Mouse (Mus musculus): Measurements from ENCODE around the gene Angptl2.

Angptl2 gene

DNA sequence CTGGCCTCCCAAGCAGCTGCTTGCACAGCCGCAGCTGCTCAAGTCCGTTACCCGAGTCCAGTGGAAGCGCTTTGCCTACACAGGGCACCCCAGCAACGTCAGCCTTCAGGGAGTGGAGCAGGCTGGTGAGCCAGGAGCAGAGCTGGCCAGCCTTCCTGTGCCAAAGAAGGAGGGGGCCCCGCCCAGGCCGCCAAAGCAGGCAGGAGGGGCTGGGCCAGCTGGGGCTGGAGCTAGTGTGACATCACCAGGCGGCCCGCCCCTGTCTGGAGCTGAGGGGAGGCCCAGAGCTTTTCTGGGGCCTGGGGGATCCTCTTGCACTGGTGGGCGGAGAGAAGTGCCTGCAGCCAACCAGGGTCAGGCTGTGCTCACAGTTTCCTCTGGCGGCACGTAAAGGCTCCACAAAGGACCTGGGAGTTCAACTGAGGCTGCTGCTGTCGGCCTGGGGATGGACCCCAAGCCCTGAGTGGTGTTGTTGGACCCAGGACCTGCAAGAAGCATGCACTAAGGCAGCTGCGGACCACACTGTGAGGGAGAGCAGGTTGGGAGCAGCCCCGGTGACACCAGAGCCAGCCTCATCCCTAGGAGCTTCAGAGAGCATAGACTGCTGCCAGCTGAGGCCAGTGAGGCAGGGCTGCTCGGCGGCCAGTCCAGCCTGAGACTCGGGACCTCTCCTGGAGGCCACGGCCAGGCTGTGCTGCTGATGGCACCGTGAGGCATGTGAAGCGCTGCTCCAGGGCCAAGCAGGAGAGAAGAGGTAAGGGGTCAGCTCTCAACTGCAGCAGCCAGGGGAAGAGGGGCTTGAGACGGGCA, at the start of gene Angptl2:
Gene Angptl2 (plus strand): TSS at position 370 of the 810 bp plus-strand sequence.
- DNase-seq (ENCODE audit: low spot score in 2 of 2) = peak; percentile 48 to 55

DNA sequence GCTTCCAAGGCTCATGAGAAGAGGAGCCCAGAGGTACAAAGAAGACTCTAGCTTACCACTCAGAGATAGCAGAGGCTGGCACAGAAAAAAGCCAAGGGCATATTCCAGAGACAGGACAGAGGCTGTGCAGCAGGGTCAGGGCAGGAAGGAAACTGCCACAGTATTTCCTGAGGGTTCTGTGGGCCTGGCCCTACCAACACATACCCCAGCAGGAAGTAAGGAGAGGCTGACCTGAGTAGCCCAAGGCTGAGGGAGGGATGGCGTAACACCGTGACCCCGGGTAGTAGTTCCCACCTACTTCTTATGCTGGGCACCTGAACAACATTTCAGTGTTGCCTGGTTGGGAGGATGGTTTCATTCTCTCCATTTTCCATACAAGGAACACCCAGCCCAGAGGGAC, 48.8 kb upstream of the Angptl2 start:
- no peak for DNase-seq (ENCODE audit: low spot score in 2 of 2)

DNA sequence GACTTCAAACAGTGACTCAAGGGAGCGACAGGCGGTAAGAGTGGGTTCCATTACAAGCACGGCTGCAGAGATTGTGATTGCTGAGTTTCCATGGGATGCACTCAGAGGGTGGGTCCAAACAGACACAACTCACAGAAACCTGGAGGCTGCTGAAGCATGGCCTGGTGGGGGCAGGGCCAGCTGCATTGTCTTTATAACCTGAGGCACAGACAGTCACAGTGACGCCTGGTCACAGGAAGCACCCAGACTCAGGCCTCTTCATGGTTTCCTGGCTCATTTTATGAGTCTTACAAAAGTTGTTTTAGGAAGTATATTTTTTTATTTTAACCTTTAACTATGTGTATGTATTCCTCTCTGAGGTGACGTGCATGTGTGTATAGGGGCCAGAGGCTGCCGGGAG, 46.4 kb upstream of the Angptl2 start:
- DNase-seq (ENCODE audit: low spot score in 2 of 2) = no peak

DNA sequence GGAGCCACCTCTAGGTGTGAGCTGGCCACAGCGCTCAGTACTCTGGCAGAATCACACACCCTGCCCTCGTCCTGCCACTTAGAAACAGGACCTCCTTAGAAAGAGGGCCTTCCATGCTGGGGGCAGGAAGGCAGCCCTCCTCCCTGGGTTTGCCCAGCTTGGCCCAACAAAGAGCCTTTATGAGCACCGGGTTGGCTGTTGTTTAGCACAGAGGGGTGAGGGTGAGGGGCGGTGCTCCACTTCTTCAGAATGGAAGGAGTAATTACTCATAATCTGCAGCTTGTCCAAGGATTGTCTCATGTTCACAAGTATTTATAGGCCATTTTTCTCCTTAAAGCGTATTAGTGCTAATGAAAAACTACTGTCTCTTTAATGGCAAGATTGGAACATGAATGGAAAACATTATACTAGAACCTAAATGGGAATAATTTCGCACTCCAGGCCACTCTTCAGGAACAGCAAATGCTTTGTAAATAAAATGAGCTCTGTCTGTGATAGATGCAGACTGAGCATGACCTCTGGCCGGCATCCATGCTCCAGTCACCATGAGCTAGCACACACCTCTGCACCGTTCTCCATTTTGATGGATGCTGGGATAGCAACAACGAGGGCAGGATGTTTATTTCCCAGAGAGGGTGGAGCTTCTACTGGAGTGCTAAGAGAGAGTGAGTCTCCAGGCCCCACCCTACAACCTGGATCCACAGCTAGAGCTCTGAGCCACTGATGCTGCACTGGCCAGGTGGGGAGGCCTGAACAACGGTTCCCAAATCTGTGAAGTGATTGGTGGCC, 44.9 kb upstream of the Angptl2 start:
- no peak for DNase-seq (ENCODE audit: low spot score in 2 of 2)

DNA sequence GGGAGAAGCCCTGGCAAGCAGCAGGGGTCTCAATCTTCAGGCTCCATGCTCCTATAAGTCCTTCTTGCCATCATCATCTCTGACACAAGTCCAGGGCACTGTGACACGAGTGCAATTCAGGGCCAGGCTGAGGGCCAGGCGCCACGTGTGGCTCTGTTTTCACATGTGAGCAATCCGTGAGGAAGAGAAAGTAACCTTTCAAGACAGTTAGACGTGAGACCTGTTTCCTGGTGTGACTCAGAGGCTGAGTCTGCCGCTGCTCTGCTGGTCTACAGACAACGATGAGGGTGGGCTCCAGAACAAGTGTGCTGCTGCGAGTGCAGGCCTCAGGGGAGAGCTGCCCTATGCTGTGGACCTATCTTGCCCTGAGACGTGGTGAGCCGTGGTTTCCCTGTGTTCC, 42.7 kb upstream of the Angptl2 start:
- no peak for DNase-seq (ENCODE audit: low spot score in 2 of 2)

DNA sequence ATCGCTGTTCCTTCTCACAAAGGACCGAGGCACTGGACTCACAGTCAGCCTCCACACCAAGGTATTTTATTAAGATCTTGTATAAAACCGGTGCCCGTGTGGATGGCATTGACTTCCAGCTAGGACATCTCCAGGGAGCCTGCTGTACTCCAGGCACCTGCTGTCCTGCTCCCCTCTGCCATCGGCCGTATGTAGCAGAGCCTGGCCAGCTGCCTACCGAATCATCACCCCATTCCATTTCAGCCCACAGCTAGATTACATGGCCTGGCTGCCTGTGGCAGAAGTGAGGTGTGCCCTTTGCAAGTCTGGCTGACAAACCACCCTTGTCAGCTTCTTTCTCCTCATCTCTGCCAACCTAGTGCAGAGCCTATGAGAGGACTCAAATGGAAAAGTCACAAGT, 42.2 kb upstream of the Angptl2 start:
- DNase-seq (ENCODE audit: low spot score in 2 of 2) = no peak

DNA sequence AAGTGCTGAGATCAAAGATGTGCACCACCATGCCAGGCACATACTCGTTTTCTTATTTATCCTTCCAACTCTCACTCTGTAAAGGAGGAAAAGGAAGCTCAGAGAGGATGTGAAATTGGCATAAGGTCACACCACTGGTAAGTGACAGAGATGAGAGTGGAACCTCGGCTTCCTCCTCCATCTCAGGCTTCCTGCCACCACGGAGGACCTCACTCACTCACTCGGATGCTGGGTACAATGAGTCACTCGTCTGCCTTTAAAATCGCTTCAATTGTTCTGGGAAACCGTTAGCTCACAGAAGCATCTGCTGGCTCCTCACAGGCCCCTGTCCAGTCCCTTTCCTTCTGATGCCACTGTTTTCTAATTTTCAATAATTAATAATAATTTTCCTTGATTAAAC, 39.4 kb upstream of the Angptl2 start:
- peak; percentile 23 to 40 for DNase-seq (ENCODE audit: low spot score in 2 of 2)

DNA sequence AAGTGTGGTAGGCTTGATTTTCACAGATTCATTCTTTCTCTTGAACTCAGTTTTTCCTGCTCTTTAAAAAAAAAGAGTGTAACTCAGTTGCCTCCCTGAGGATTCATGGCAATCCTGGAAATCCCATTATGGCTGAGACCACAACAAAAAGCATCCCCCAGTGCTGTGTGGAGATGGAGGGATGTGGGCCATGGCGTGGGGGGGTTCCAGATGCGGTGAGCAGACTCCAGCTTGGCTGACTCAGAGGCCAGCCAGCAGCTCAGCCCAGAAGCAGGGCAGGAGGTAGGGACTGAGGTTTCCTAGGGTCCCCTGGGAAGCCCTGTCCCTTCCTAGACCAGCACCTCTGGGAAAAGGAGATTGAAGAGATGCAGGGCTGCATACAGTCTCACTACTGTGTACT, 38.9 kb upstream of the Angptl2 start:
- DNase-seq (ENCODE audit: low spot score in 2 of 2) = no peak

DNA sequence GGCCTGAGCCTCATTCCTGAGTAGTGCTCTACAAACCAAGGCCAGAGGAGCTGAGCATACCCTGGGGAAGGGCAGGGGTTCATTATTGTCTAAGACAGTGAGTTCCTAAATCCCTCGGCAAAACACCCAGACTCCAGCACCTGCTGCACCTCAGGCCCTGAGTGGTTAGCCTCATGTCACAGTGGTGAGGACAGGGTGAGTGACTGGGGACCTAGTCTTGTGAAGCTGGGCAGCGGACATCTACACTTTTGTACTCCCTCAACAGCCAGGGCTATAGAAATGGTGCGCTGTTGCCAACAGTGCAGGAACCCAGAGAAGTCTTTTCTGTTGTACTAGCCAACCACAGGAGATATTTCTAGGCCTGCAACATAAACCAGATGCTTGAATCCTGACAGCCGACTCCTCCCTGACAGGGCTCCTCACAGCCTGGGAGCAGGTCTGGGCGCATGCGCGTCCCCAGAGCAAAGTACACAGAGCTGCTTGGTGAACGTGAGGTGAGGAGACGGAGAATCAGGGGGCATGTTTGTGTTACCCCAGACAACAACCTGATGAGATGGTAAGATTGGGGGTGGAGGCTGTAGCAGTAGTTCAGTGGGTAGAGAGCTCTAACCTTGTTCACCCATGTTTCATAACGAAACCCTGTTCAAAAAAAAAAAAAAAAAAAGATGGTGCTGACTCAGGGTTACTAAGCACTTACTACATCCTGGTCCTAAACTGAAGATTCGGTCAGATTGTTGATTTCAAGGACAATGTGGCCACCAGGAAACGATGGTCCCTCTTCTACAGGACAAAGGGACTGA, 38.2 kb upstream of the Angptl2 start:
- DNase-seq (ENCODE audit: low spot score in 2 of 2) = no peak

DNA sequence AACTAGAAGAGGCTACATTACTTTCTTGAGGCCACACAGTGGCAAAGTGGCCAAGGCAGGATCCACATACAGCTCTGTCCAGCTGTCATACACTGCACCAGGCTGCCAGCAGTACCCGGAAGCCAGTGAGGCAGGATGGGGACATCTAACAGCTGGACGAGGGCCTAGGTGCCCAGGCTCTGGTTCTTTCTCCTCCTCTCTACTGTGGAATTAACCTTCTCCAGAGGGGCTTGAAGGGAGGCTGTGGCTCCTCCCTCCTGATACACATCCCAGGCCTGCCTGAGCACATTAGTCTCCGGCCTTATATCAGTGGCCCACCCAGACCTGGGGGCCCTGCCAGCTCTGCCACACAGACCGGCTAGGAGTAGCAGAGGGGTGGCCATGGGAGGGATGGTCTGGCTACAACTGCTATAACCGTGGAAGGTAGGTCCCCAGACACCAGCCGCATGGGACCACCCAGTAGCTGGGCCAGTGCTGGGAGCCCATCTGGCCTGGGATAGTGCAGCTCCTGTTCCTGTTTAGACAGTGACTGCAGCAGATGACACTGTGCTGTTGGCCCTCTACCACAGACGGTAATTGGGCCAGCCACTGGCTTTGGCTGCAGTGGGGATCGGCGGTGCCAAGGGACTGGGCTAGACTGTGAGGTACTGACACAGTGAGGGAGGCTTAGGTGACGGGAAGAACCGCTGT, 37.5 kb upstream of the Angptl2 start:
- DNase-seq (ENCODE audit: low spot score in 2 of 2) = no peak

DNA sequence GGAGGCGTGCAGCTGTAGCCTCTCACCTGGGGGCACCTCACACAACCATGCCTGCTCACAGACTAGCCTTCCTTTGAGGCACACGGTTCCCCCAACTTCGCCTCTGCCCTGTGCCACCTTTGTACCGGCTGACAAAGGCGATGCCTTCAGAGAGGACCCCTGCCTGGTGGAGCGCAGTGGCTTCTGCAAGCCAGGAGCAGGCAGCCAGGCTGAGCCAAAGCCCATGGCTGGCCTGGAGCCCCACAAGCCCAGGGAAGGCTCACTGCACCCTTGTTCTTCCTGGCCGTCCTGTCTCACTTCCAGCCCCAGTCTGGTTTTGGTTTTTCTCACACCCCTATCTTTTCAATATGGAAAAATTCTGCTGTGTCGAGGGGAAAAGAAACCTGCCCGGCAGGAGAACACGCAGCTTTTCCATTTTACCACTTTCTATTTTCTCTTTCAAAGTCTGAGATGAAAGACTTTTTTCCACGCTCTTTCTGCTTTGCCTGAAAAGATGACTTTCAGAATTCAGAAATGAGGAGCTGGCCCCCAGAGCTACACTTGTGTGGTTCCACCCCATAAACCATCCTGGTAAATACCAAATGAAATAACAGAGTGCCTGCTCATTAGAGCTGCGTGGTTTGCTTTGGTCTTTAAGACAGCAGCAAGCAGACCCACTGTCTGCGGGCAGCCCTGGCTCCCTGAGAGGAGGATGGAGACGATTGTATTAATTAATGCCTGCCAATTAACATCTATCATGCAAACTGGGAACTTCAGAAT, 36.5 kb upstream of the Angptl2 start:
- no peak for DNase-seq (ENCODE audit: low spot score in 2 of 2)

DNA sequence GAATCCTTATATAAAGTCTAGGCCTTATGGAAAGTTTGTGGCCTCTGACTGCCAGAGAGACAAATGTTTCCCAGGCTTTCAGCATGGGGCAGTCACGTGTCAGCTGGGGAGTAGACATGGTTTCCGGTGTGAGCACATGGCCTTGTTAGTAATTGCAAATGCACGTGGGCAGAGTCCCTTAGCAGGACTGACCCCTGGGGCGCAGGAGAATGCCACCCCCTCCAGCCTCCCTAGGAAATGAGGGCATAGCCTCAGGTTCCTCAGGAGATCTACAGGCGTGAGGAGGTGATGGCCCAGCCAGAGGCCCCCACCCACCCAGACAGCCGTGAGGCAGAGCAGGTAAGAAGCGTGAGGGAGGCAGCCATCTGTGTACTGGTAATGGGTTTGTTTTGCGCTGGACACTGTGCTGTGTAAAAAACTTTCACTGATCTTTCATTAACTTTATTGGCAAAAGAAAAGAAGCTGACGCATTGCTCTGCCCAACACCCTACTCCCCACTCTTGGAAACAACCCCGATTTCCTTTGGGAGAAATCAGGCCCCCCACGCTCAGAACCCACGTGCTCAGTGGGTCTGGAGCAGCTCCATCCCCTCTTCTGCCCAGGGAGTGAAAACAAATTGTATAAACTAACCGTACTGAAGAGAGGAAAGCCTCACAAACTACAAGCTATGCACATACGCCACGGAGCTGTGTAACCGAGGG, 35.8 kb upstream of the Angptl2 start:
- DNase-seq (ENCODE audit: low spot score in 2 of 2) = no peak

DNA sequence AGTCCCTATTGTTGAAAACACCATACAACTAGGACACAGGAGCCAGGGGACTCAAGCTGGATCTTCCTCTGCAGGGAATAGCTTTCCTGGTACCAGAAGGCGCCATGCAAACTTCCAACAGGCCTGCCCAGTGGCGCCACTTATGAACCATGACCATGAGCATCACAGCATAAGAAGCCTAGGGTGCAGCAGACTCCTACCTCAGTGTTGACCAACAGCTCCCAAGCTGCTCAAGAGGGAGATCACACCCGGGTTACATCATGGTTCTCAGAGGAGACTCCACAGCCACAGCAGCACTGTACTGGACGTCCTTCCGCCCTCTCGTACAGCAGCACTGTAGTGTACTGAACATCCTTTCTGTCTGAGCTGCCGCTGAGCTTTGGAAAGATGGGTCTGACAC, 32.5 kb upstream of the Angptl2 start:
- DNase-seq (ENCODE audit: low spot score in 2 of 2) = no peak

DNA sequence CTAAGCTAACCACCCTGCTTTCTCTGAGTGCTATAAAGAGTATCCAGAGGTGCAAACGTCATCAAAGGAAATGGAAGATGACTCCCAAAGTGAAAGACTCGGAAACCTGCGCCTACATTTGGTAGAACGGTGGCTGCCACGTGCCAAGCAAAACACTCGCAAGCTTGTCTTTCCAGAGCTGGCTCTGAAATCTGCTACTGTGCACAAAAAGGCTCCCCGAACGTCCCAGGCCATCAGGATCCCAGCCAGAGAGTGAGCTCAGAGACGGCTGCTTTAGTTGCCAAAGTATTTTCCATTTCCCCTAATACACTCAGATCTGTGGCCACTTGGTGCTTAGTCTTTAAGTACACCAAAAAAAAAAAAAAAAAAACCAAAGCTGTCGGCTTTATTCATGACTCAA, 31.2 kb upstream of the Angptl2 start:
- no peak for DNase-seq (ENCODE audit: low spot score in 2 of 2)

DNA sequence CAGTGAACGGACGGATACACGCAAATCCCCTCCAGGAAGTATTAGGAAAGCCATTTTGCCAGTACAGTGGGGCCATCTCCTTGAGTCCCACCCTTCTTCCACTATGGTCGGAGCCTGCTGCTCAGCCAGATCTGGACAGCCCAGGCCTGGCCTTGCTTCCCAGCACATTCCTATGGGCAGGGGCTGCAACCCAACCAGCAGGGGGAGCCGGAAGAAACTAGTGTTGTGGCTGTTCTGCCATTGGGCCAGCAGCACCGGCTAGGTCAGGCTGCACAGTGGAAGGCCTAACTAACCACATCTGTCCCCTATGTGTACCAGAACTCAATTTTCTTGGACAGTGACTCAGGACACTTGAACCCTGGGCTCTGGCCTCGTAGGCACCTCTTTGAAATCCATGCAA, 30.6 kb upstream of the Angptl2 start:
- DNase-seq (ENCODE audit: low spot score in 2 of 2) = no peak

DNA sequence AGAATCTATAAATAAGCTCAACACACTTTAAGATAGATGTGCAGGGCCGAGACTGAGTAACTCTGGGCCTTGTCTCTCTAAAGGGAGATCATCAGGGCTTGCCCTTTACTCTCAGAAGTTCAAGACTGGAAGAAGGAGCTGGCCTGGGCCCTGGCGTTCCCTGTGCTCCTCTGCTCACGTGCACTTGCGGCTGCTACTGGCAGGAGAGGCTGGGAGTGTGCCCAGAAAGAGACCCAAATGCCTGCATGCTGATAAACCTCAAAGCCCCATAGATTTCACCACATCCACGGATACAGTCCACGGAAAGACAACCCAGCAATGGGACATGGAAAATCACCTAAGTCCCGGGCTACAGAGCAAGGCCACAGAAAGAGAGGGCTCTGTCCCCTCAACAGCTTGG, 29.4 kb upstream of the Angptl2 start:
- no peak for DNase-seq (ENCODE audit: low spot score in 2 of 2)

DNA sequence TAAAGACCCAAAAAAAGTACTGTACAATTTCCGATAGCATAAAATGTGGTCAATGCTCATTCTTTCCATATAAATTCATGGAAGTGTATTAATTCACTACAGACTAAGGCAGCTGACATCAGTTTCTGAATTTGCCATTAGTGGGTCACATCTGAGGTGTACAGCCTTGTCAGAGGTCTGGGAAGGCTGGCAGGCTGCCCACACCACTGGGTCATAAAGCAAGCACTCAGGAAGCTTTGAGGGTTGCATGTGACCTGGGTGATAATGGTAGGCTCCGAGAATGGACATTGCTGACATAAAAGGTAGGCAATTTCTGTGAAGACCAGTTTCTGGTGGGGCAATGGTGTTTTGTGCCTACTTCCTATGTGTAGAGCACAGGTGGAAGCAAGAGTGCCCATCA, 28.0 kb upstream of the Angptl2 start:
- DNase-seq (ENCODE audit: low spot score in 2 of 2) = no peak

DNA sequence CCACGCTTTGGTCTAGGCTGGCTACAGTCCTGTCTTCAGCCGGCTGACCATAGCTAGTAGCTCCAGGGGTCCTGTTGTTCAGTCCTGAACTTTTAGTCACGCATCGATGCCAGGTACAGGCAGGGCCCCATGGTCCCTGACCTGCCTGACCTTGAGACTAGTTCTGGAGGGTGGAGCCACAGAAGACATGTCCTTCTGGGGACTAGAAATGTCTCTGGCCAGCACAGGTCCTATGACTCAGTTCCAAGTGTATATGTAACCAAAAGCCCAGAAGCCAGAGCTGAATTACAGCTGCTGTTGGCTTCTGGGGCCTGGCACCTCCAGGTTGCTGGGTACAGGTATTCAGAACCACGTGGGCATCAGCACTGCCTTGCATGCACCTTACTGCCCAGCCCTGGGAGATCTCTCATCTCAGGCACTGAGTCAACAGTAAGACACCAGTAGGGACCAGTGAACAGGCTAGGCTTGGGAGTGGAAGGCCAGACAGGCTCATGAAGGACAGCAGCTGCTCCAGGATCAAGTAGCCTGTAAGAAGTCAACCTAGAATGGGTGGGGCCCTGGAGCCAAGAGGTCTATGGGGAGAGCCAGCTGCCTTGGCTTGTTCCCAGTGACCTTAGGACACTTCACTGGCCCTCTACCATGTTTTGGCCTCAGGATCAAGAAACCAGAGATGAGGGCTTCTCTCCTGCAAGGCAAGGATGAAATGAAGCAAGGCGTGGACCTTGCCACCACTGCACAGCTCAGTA, 26.8 kb upstream of the Angptl2 start:
- no peak for DNase-seq (ENCODE audit: low spot score in 2 of 2)

DNA sequence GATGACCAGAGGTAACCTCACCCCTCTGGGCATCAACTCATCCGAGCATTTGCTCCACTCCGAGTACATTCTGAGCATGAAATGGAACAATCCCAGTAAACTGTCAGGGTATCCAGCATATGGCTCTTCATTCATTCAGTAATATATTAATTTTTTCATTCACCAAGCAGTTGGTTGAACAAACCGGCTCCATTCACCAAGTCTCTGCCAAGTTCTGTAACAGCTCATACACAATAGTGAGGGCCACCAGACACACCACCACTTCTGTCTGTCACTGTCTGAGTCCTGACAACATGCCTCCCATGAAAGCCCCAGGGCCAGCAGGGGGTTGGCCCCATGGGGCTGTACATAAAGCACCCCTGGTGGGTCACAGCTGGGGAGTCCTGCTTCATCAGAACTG, 25.9 kb upstream of the Angptl2 start:
- DNase-seq (ENCODE audit: low spot score in 2 of 2) = no peak
